ENCODE assay signal across 10 mouse cellular contexts in the genomic region with DNA sequence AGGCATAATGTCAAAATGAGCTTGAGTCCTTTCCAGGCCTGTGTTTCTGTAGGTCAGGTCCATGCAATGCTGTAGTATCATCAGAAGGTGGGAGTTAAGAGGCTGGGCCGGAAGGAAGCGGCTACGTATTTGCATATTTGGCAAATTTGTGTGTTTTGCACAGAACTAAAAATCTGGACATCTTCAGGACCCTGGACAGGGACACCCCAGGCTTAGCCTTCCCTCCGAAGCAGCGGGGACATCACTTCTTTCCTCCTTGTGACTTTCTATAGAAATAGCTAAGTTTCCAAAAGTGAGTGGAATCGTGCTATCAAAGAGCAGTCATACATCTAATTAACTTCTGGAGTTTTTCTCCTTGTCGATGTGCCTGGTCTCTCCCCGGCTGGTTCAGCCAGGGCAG.
A peak's percentile ranks its signal among the peaks of the same experiment; 100 is the strongest.
DNase-seq lines count a peak whose midpoint lies in the region; ATAC-seq lines count a peak whose summit lies in the region.
"Had no signal": no experiment of that assay in that cellular context is flagged by ENCODE, and none has a peak within 500 bp of the region (broad histone marks: within the 10 kb centered on the region; RNA-seq: fewer than 3 reads in every experiment).

No protein-coding gene starts in this region.

- H3K4me2 ChIP-seq in kidney, embryonic 15.5 days, result no peak overlapping the region
- H3K4me2 ChIP-seq in midbrain, embryonic 15.5 days, result no peak overlapping the region
- H3K4me2 ChIP-seq: embryonic facial prominence, embryonic 15.5 days had no signal

- 0 out of 2 replicates have a peak, but pooled peaks cover 2% of the 10 kb centered on the region for H3K27me3 ChIP-seq in kidney, embryonic 15.5 days
- no peaks in the 10 kb centered on the region for H3K27me3 ChIP-seq in embryonic facial prominence, embryonic 10.5 days (replicated peaks; ENCODE audit: low read depth, poor library complexity, severe bottlenecking)
- no peaks in the 10 kb centered on the region for H3K27me3 ChIP-seq in midbrain, embryonic 15.5 days (replicated peaks)
- H3K27me3 ChIP-seq: embryonic facial prominence, embryonic 15.5 days; Patski had no signal

- H3K27ac ChIP-seq in kidney, embryonic 15.5 days, result no peak overlapping the region
- no peak overlapping the region for H3K27ac ChIP-seq in embryonic facial prominence, embryonic 10.5 days (replicated peaks)
- H3K27ac ChIP-seq in midbrain, embryonic 15.5 days, result no peak overlapping the region
- H3K27ac ChIP-seq: embryonic facial prominence, embryonic 15.5 days; gastrocnemius, adult 2 months had no signal

- 53% methylated on average over 8 of the region's 8 CpGs for WGBS in kidney, embryonic 15.5 days
- WGBS in embryonic facial prominence, embryonic 10.5 days, result 75% methylated on average over 8 of the region's 8 CpGs
- WGBS in midbrain, embryonic 15.5 days, result 59% methylated on average over 8 of the region's 8 CpGs

- peaks cover 19% of the 10 kb centered on the region; the same call in 1 of the 2 replicates for H3K4me1 ChIP-seq in kidney, embryonic 15.5 days
- H3K4me1 ChIP-seq in embryonic facial prominence, embryonic 10.5 days, result peaks cover 36% of the 10 kb centered on the region
- H3K4me1 ChIP-seq in midbrain, embryonic 15.5 days, result peaks cover 55% of the 10 kb centered on the region

- H3K36me3 ChIP-seq in kidney, embryonic 15.5 days, result peaks cover 4% of the 10 kb centered on the region; the same call in 1 of the 2 replicates
- peaks cover 7% of the 10 kb centered on the region for H3K36me3 ChIP-seq in embryonic facial prominence, embryonic 10.5 days (replicated peaks)
- H3K36me3 ChIP-seq in midbrain, embryonic 15.5 days (replicated peaks), result no peaks in the 10 kb centered on the region
- H3K36me3 ChIP-seq: embryonic facial prominence, embryonic 15.5 days had no signal

- H3K9me3 ChIP-seq in kidney, embryonic 15.5 days (replicated peaks), result no peaks in the 10 kb centered on the region
- H3K9me3 ChIP-seq in embryonic facial prominence, embryonic 10.5 days, result no peaks in the 10 kb centered on the region
- no peaks in the 10 kb centered on the region for H3K9me3 ChIP-seq in midbrain, embryonic 15.5 days
- H3K9me3 ChIP-seq: embryonic facial prominence, embryonic 15.5 days had no signal

- no peak overlapping the region for H3K4me3 ChIP-seq in kidney, embryonic 15.5 days (replicated peaks)
- H3K4me3 ChIP-seq in embryonic facial prominence, embryonic 10.5 days, result no peak overlapping the region
- H3K4me3 ChIP-seq in midbrain, embryonic 15.5 days, result no peak overlapping the region
- H3K4me3 ChIP-seq: embryonic facial prominence, embryonic 15.5 days; gastrocnemius, adult 2 months had no signal

- peak; percentile 26 for DNase-seq in kidney, adult 9 months
- DNase-seq in urinary bladder, postnatal 25 days (ENCODE audit: low spot score), result peak; percentile 9
- no peak for DNase-seq in urinary bladder, adult 2 months (ENCODE audit: low spot score)
- DNase-seq in embryonic facial prominence, embryonic 10.5 days (ENCODE audit: low spot score), result peak; percentile 50
- DNase-seq in yolk sac, embryonic 10.5 days (ENCODE audit: low spot score), result no peak
- DNase-seq: gastrocnemius, adult 2 months had no signal

- H3K9ac ChIP-seq in kidney, embryonic 15.5 days, result no peak overlapping the region
- no peak overlapping the region for H3K9ac ChIP-seq in midbrain, embryonic 15.5 days
- H3K9ac ChIP-seq: embryonic facial prominence, embryonic 15.5 days had no signal

- ATAC-seq in kidney, embryonic 15.5 days (replicated peaks; ENCODE audit: low FRiP score), result no peak
- no peak for ATAC-seq in midbrain, embryonic 15.5 days (replicated peaks)
- ATAC-seq: Patski had no signal

Comparison
In these comparisons a context has a peak if more than half of its experiments do, and no peak if none do; other contexts are left out.
1. DNase-seq: peak in kidney, adult 9 months (single experiment), urinary bladder, postnatal 25 days (single experiment) and embryonic facial prominence, embryonic 10.5 days (single experiment); none in urinary bladder, adult 2 months (single experiment) and yolk sac, embryonic 10.5 days (single experiment).